Mouse (Mus musculus): ENCODE data around the gene Fat1.

DNA sequence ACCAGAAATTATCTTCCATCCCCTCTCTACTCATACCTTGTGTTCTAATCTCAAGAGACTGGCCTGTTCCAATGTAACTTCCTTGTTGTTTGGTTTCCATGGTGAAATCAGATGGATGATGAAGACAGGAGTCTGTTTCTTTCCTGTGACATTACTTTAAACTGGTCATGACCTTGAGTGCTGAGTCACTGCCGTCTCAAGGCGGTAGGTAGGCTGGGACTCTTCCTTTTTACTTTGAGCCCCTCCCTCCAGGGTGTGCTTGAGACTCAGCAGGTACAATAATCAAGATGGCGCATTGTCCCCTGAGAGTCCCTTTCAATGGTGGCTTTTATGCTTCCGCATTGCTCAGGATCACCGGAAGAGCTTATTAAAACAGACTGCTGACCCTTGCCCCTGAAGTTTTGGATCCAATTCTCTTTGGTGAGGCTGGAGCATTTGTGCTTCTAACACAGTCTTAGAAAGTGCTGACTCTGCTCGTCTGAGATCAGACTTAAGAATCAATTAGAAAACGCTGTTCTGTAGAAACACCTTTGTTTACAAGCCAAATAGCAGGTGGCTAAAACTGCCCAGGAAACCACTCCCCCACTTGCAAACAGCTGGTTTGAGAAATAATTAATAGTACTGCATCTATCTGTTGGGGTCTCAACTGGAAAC lies 14.7 kb upstream of the Fat1 start:
- TF ChIP-seq CTCF (IDR thresholded peaks at IDR 0.05; ENCODE audit: low read depth) (no peak), EP300 (optimal IDR thresholded peaks at IDR 0.05) (no peak)

Data from stomach, postnatal 0 days (tissue).